Mouse (Mus musculus) cerebellum, adult 2 months (tissue): ENCODE measurements around the gene Wdr18. TPM values are rescaled to one million over a fixed set of nuclear protein-coding genes. Genes with fewer than 3 reads are reported as not detected.
A peak's percentile ranks its signal among the peaks of the same experiment; 100 is the strongest.

Experiments
- DNase-seq, 2 experiments: peaks; one replicate each; pipeline ENCODE4 v3.0.0; 2021
- H3K27ac ChIP-seq: fragments of 200-500 bp; 2 replicates; pipeline ENCODE4 v1.5.1; 2012; ENCODE audit warnings: low read length, control low read depth, inconsistent platforms; ENCODE audit not compliant: insufficient read depth
- H3K27me3 ChIP-seq: fragments of 200-500 bp; 2 replicates; pipeline ENCODE4 v1.6.1; 2012; ENCODE audit warnings: inconsistent platforms, mild to moderate bottlenecking, low read length, moderate library complexity; ENCODE audit not compliant: control insufficient read depth, insufficient read depth
- H3K4me1 ChIP-seq: fragments of 200-500 bp; 2 replicates; pipeline ENCODE4 v1.6.1; 2011; ENCODE audit warnings: low read length; ENCODE audit not compliant: control insufficient read depth, insufficient read depth
- H3K4me3 ChIP-seq: fragments of 200-500 bp; replicated peaks from 2 replicates; pipeline ENCODE3; 2011; ENCODE audit warnings: mild to moderate bottlenecking, low read depth, low read length, control low read depth; ENCODE audit not compliant: insufficient read depth
- CTCF ChIP-seq: fragments of 200-500 bp; IDR thresholded peaks from 2 replicates; pipeline ENCODE4 v1.5.1; 2011; ENCODE audit warnings: low read depth, mild to moderate bottlenecking, control low read depth, low read length, moderate library complexity, borderline replicate concordance; ENCODE audit not compliant: insufficient read depth
- POLR2A ChIP-seq: fragments of 200-500 bp; IDR thresholded peaks from 2 replicates; pipeline ENCODE4 v1.6.1; 2011; ENCODE audit warnings: low read length, control low read depth, borderline replicate concordance; ENCODE audit not compliant: insufficient read depth
- WGBS: fragments of 180-500 bp; shearing (Covaris S2); methylation state at CpG from one replicate; pipeline ENCODE4 v1.1.7; 2018; 5-methylcytosine and 5-hydroxymethylcytosine counted together
- polyA plus RNA-seq: library from polyadenylated mRNA; depleted of rRNA; stranded (reverse); fragments of >200 nt; gene quantifications from 2 replicates; pipeline ENCODE4 v1.2.3, GENCODE M21; 2012

The Wdr18 gene
- polyA plus RNA-seq, 1 experiment: 57.4 TPM

- peak in 1 of 2 experiments; percentile 58 for DNase-seq
- no peak for TF ChIP-seq CTCF
- no peak for TF ChIP-seq POLR2A
- peak within 1 kb of the TSS; percentile 45 for H3K4me3 ChIP-seq
- 5% methylated on average over 47 of the region's 47 CpGs for WGBS
- H3K4me1 ChIP-seq: peaks cover 37% of the 10 kb centered on the region
- no peak within 1 kb of the TSS for H3K27ac ChIP-seq
- H3K27me3 ChIP-seq: no peaks in the 10 kb centered on the region
Measured at GRCm38 (mm10) chr10:79970415-79971182, 10.6 kb downstream of the Wdr18 start, which contains the start of gene Grin3b. Gene Grin3b, plus strand, starts transcription at chr10:79970715.

DNA sequence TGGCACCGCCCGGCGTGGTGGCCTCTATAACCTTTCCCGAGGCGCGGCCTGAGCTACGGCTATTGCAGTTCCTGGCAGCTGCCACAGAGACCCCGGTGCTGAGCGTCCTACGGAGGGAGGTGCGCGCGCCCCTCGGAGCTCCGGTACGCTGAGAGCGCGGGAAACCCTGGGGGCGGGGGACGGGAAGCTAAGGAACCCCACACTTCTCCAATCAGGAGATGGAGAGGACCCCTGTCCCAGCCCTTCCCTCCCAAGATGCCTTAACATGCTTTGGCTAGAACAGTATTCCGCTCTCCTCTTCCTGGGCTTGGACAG, 11.2 kb downstream of the Wdr18 start:
- DNase-seq: no peak
- Histone ChIP-seq H3K4me3 (peak overlapping the region; percentile 28), H3K27me3 (no peaks in the 10 kb centered on the region), H3K27ac (no peak overlapping the region), H3K4me1 (peaks cover 32% of the 10 kb centered on the region)
- TF ChIP-seq CTCF (no peak), POLR2A (no peak)
- WGBS: 11% methylated on average over 21 of the region's 21 CpGs

DNA sequence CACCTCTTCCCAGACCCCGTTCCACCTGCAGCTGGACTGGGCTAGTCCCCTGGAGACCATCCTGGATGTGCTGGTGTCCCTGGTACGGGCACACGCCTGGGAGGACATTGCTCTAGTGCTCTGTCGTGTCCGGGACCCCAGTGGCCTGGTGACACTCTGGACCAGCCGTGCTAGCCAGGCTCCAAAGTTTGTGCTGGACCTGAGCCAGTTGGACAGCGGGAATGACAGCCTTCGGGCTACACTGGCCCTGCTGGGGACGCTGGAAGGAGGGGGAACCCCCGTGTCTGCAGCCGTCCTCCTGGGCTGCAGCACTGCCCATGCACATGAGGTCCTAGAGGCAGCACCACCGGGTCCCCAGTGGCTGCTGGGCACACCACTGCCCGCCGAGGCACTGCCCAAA, 12.9 kb downstream of the Wdr18 start:
- H3K27ac ChIP-seq: no peak overlapping the region
- peaks cover 15% of the 10 kb centered on the region for H3K4me1 ChIP-seq
- no peak for TF ChIP-seq POLR2A
- no peak for TF ChIP-seq CTCF
- WGBS: 22% methylated on average over 14 of the region's 14 CpGs
- no peak overlapping the region for H3K4me3 ChIP-seq
- DNase-seq: no peak
- no peaks in the 10 kb centered on the region for H3K27me3 ChIP-seq

DNA sequence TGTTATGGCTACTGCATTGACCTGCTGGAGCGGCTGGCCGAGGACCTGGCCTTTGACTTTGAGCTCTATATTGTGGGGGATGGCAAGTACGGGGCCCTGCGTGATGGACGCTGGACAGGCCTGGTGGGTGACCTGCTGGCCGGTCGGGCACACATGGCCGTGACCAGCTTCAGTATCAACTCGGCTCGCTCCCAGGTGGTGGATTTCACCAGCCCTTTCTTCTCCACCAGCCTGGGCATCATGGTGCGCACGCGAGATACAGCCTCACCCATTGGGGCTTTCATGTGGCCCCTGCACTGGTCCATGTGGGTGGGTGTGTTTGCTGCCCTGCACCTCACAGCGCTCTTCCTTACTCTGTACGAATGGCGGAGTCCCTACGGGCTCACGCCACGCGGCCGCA, 14.1 kb downstream of the Wdr18 start:
- WGBS: 87% methylated on average over 21 of the region's 21 CpGs
- H3K4me3 ChIP-seq: no peak overlapping the region

GRCm38 (mm10) chr10:79974668-79975067, 14.7 kb downstream of the Wdr18 start:
- DNase-seq: no peak
- Histone ChIP-seq H3K27me3 (no peaks in the 10 kb centered on the region), H3K4me3 (no peak overlapping the region), H3K4me1 (peaks cover 1% of the 10 kb centered on the region; the same call in 1 of the 2 replicates), H3K27ac (no peak overlapping the region)
- TF ChIP-seq POLR2A (no peak), CTCF (no peak)
- WGBS: 85% methylated on average over 8 of the region's 8 CpGs

More for the DNA sequence above, 14.1 kb downstream of the Wdr18 start:
- Histone ChIP-seq H3K27me3 (no peaks in the 10 kb centered on the region), H3K4me1 (peaks cover 7% of the 10 kb centered on the region; the same call in 1 of the 2 replicates), H3K27ac (no peak overlapping the region)
- TF ChIP-seq CTCF (no peak), POLR2A (no peak)
- no peak for DNase-seq

DNA sequence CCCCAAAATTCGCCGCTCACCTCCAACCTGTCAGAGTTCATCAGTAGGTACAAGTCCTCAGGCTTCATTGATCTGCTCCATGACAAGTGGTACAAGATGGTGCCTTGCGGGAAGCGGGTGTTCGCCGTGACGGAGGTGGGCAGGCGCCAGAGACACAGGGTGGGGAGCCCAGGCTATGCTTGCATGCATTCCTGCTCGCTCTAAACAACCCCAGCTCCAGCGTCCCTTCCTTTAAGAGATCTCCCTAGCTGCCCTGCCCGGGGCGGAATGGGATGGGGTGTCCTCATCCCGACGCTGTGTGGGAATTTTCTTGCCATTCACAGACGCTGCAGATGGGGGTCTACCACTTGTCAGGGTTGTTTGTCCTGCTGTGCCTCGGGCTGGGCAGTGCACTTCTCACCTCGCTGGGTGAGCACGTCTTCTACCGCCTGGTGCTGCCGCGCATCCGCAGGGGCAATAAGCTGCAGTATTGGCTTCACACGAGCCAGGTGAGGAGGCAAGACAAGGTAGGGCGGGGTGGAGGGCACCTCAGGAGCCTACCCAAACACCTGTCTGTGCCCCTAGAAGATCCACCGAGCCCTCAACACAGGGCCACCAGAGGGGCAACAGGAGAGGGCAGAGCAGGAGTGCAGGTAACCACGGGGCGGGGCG, 16.2 kb downstream of the Wdr18 start:
- no peak for DNase-seq
- TF ChIP-seq POLR2A (no peak), CTCF (no peak)
- Histone ChIP-seq H3K27ac (no peak overlapping the region), H3K4me1 (peaks cover 5% of the 10 kb centered on the region), H3K27me3 (no peaks in the 10 kb centered on the region), H3K4me3 (no peak overlapping the region)
- WGBS: 86% methylated on average over 28 of the region's 28 CpGs

- no peaks in the 10 kb centered on the region for H3K27me3 ChIP-seq
- H3K4me3 ChIP-seq: no peak overlapping the region
- peaks cover 10% of the 10 kb centered on the region for H3K4me1 ChIP-seq
- no peak overlapping the region for H3K27ac ChIP-seq
- 72% methylated on average over 36 of the region's 36 CpGs for WGBS
- TF ChIP-seq CTCF (no peak), POLR2A (no peak)
- no peak for DNase-seq
Measured at GRCm38 (mm10) chr10:79976722-79977107, 16.8 kb downstream of the Wdr18 start.

GRCm38 (mm10) chr10:79977324-79977723, 17.4 kb downstream of the Wdr18 start:
- H3K4me3 ChIP-seq: no peak overlapping the region
- no peak for DNase-seq
- H3K4me1 ChIP-seq: peaks cover 12% of the 10 kb centered on the region
- H3K27ac ChIP-seq: no peak overlapping the region
- no peaks in the 10 kb centered on the region for H3K27me3 ChIP-seq
- WGBS: 86% methylated on average over 28 of the region's 28 CpGs
- TF ChIP-seq CTCF (no peak), POLR2A (no peak)
